Mouse (Mus musculus): ENCODE measurements around the gene Ccm2l. TPM values are rescaled to one million over a fixed set of nuclear protein-coding genes. Genes with fewer than 3 reads are reported as not detected.

Gene Ccm2l
- total and polyA plus RNA-seq, 2 experiments from 2014 or later: 1.1 to 7.4 TPM

DNA sequence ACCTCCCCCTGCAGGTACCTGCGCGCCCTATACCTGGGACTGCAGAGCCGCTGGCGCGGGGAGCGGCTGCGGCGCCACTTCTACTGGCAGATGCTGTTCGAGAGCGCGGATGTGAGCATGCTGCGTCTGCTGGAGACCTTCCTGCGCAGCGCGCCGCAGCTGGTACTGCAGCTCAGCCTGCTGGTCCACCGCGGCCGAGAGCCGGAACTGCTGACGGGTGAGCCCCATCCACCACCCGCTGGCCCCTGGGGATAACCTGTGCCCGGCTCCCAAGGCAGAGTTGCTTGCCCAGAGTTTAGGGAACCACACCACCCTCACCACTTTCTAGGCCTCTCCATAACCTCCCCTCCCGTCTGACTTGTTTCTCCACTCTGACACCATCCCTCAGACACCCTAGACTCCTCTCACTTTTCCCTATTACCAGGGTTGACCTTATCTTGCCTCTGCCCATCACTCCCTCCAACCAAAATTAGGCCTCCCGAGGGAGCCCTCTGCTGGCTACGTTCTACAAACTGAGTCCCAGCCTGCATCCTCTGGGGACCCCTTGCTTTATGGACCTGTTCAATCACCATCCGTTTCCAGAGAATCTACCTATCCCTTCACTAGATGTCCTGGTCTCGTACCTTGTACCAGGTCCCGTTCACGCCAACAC lies 12.9 kb upstream of the Ccm2l start:
- 13% methylated on average over 29 of the region's 30 CpGs for WGBS
- no peak overlapping the region for H3K27ac ChIP-seq (ENCODE audit: low read depth, low read length)
- H3K27me3 ChIP-seq (ENCODE audit: insufficient read depth, low read length): no peaks in the 10 kb centered on the region; the same call in 1 of the 2 replicates
- ATAC-seq: no peak
- TF ChIP-seq CTCF (IDR thresholded peaks at IDR 0.05; ENCODE audit: low read depth): peak; percentile 47
- no peak overlapping the region for H3K4me3 ChIP-seq (ENCODE audit: low read depth, low read length)
- H3K9ac ChIP-seq: no peak overlapping the region
- peaks cover 26% of the 10 kb centered on the region for H3K36me3 ChIP-seq (ENCODE audit: insufficient read depth)
- no peak overlapping the region for H3K4me2 ChIP-seq (ENCODE audit: low read depth)
- no peak for DNase-seq
- H3K4me1 ChIP-seq (ENCODE audit: insufficient read depth): peaks cover 9% of the 10 kb centered on the region; the same call in 1 of the 2 replicates
- no peaks in the 10 kb centered on the region for H3K9me3 ChIP-seq (ENCODE audit: low read length)

DNA sequence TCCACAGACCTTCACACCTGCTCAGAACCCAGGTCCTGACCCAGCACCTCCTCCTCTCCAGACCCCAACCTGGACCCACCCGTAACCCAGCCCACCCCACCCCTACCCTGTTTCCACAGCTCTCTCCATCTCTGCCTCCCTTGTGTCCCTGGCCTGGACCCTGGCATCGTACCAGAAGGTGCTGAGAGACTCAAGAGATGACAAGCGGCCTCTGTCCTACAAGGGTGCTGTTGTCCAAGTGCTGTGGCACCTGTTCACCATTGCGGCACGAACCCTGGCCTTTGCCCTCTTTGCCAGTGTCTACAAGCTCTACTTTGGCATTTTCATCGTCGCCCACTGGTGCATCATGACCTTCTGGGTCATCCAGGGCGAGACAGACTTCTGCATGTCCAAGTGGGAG lies 11.9 kb upstream of the Ccm2l start:
- Histone ChIP-seq H3K27me3 (ENCODE audit: insufficient read depth, low read length) (no peaks in the 10 kb centered on the region; the same call in 1 of the 2 replicates), H3K36me3 (ENCODE audit: insufficient read depth) (peaks cover 26% of the 10 kb centered on the region), H3K4me2 (ENCODE audit: low read depth) (no peak overlapping the region), H3K9ac (no peak overlapping the region), H3K4me1 (ENCODE audit: insufficient read depth) (peaks cover 9% of the 10 kb centered on the region; the same call in 1 of the 2 replicates), H3K9me3 (ENCODE audit: low read length) (no peaks in the 10 kb centered on the region), H3K27ac (ENCODE audit: low read depth, low read length) (no peak overlapping the region), H3K4me3 (ENCODE audit: low read depth, low read length) (no peak overlapping the region)
- TF ChIP-seq CTCF (IDR thresholded peaks at IDR 0.05; ENCODE audit: low read depth): no peak
- no peak for DNase-seq
- WGBS: 88% methylated on average over 8 of the region's 8 CpGs
- no peak for ATAC-seq

DNA sequence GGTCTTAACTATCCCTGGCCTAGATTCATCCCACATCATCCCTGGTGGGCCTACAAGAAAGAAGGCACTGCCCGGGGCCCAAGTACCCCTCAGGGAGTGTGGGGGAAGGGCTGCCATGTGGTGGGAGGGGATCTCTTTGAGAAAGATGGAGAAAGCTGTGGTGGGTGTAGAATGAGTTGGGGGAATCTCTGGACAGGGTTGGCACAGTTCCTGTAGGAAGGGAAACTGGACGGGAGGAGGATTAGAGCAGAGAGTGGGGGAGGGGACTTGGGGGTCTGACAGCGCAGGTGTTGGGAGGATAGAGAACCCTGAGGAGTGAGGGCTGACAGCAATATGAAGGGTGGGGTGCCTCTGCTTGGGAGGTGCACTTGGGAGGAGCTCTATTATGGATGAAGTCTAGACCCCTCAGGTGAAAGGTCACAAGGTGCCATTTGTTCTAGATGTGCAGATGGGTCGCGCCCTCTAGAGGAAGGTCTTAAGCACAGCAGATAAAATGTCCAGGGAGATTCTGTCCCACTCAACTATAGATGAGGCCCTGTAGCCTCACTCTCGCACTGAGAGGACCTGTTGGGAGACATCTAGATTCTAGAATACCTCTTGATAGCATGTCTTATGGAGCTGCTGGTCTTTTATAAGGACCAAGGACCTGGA lies 10.4 kb upstream of the Ccm2l start:
- DNase-seq (no peak), ATAC-seq (no peak)
- H3K36me3 ChIP-seq (ENCODE audit: insufficient read depth): peaks cover 26% of the 10 kb centered on the region
- TF ChIP-seq CTCF (IDR thresholded peaks at IDR 0.05; ENCODE audit: low read depth): peak; percentile 15; the same call in 1 of the 2 replicates
- no peaks in the 10 kb centered on the region for H3K9me3 ChIP-seq (ENCODE audit: low read length)
- H3K4me2 ChIP-seq (ENCODE audit: low read depth): no peak overlapping the region
- H3K9ac ChIP-seq: no peak overlapping the region
- no peak overlapping the region for H3K27ac ChIP-seq (ENCODE audit: low read depth, low read length)
- no peak overlapping the region for H3K4me3 ChIP-seq (ENCODE audit: low read depth, low read length)
- no peaks in the 10 kb centered on the region; the same call in 1 of the 2 replicates for H3K27me3 ChIP-seq (ENCODE audit: insufficient read depth, low read length)
- WGBS: 63% methylated on average over 6 of the region's 6 CpGs
- no peaks in the 10 kb centered on the region for H3K4me1 ChIP-seq (ENCODE audit: insufficient read depth)

DNA sequence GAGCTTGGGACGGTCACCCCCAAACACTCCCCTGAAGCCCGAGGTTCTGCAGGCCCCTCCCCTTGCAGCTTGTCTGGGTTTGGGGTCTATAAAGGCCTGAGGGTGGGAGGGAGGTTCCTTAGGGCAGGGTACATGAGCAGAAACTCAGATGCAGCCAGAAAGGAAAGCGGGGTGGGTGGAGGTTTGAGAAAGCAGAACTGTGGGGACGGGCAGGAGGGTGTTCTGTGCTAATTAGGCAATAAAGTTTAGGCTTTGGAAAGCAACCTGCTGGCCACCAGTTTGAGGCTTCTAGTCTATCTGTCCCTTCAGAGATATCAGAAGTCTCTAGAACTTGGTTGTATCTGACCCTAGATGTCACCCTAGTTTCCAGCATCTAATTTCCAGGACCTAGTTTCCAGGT lies 7.4 kb upstream of the Ccm2l start:
- H3K9me3 ChIP-seq (ENCODE audit: low read length): no peaks in the 10 kb centered on the region
- 70% methylated on average over 4 of the region's 4 CpGs for WGBS
- no peak for ATAC-seq

DNA sequence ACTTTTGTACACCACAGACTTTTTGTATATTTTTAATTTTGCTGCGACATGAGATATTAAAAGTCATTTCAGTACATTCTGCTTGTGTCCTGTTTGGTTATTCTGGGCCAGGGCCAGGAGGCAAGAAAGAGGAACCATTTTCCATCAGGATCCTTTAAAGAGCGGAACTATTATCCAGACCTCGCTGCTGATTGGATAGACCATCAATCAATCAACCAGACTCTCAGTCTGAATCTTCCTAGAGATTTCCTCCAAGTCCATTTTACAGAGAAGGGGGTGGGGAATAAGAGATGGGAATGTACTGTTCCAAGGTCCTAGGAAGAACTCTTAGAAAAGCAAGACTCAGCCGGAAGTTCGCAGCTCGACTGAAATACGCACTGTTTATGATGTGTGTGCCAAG lies 5.5 kb upstream of the Ccm2l start:
- TF ChIP-seq CTCF (IDR thresholded peaks at IDR 0.05; ENCODE audit: low read depth): no peak
- DNase-seq: no peak
- 87% methylated on average over 7 of the region's 7 CpGs for WGBS
- H3K4me3 ChIP-seq (ENCODE audit: low read depth, low read length): no peak overlapping the region
- H3K9ac ChIP-seq: no peak overlapping the region
- H3K4me2 ChIP-seq (ENCODE audit: low read depth): no peak overlapping the region
- H3K27me3 ChIP-seq (ENCODE audit: insufficient read depth, low read length): no peaks in the 10 kb centered on the region
- H3K27ac ChIP-seq (ENCODE audit: low read depth, low read length): no peak overlapping the region
- no peaks in the 10 kb centered on the region for H3K4me1 ChIP-seq (ENCODE audit: insufficient read depth)
- ATAC-seq: no peak
- no peaks in the 10 kb centered on the region for H3K9me3 ChIP-seq (ENCODE audit: low read length)
- H3K36me3 ChIP-seq (ENCODE audit: insufficient read depth): peaks cover 13% of the 10 kb centered on the region

More for the DNA sequence above, 7.4 kb upstream of the Ccm2l start:
- H3K27ac ChIP-seq (ENCODE audit: low read depth, low read length): no peak overlapping the region
- no peak for DNase-seq
- H3K36me3 ChIP-seq (ENCODE audit: insufficient read depth): peaks cover 26% of the 10 kb centered on the region
- H3K4me1 ChIP-seq (ENCODE audit: insufficient read depth): no peaks in the 10 kb centered on the region
- H3K4me3 ChIP-seq (ENCODE audit: low read depth, low read length): no peak overlapping the region
- H3K27me3 ChIP-seq (ENCODE audit: insufficient read depth, low read length): no peaks in the 10 kb centered on the region
- no peak for TF ChIP-seq CTCF (IDR thresholded peaks at IDR 0.05; ENCODE audit: low read depth)
- H3K4me2 ChIP-seq (ENCODE audit: low read depth): no peak overlapping the region
- H3K9ac ChIP-seq: no peak overlapping the region

DNA sequence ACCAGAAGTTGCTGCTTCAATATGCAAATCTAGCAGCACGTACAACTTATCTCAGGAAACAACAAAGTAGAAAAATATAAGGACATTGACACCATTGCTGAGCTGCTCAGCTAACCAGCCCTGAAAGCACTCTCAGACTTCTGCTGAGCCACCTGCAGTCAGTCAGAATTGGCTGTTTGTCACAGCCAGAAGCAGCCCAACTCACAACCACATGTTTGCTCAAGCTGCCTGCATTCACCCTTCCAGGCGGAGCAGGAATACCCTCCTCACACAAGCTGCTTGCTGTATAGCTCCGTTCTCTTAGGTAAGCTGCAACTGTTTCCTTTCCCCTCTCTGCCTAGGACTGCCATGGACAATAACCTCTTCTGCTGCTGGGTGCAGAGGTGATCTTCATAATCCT lies 2.4 kb upstream of the Ccm2l start:
- H3K36me3 ChIP-seq (ENCODE audit: insufficient read depth): no peaks in the 10 kb centered on the region; the same call in 1 of the 2 replicates
- no peak overlapping the region for H3K4me3 ChIP-seq (ENCODE audit: low read depth, low read length)
- H3K4me1 ChIP-seq (ENCODE audit: insufficient read depth): no peaks in the 10 kb centered on the region
- no peak overlapping the region for H3K27ac ChIP-seq (ENCODE audit: low read depth, low read length)
- no peak for TF ChIP-seq CTCF (IDR thresholded peaks at IDR 0.05; ENCODE audit: low read depth)
- no peaks in the 10 kb centered on the region for H3K27me3 ChIP-seq (ENCODE audit: insufficient read depth, low read length)
- no peak overlapping the region for H3K4me2 ChIP-seq (ENCODE audit: low read depth)
- peak; percentile 69 for DNase-seq
- no peak overlapping the region for H3K9ac ChIP-seq
- no peaks in the 10 kb centered on the region for H3K9me3 ChIP-seq (ENCODE audit: low read length)
- ATAC-seq: peak; percentile 67
- 42% methylated on average over 3 of the region's 3 CpGs for WGBS
